Mouse (Mus musculus): Measurements from ENCODE around the gene Arhgap45. TPM values are rescaled to one million over a fixed set of nuclear protein-coding genes. Genes with fewer than 3 reads are reported as not detected.

Arhgap45 gene
- 6.0 and 9.1 TPM in 2 replicates for polyA plus RNA-seq (2012; rRNA removed)

GRCm38 (mm10) chr10:80016511-80016910 is at the start of gene Arhgap45:
Gene Arhgap45 (plus strand): TSS chr10:80016653.

GRCm38 (mm10) chr10:79970415-79971182 is 45.9 kb upstream of the Arhgap45 start, which contains the start of gene Grin3b:
Gene Grin3b (plus strand): TSS chr10:79970715.

GRCm38 (mm10) chr10:79984195-79984816 is 32.1 kb upstream of the Arhgap45 start, which contains the start of gene Tmem259:
Gene Tmem259 (minus strand): TSS chr10:79984330.

GRCm38 (mm10) chr10:79988506-79989271 is 27.8 kb upstream of the Arhgap45 start, which contains the start of gene Cnn2:
Gene Cnn2 (plus strand): TSS chr10:79988584.

GRCm38 (mm10) chr10:79996272-79997033 is 20.0 kb upstream of the Arhgap45 start, which contains the start of gene Abca7:
Gene Abca7 (plus strand): TSS chr10:79996494.

GRCm38 (mm10) chr10:80039559-80039979 is 23.1 kb downstream of the Arhgap45 start, which contains the start of gene Polr2e:
Gene Polr2e (minus strand): TSS chr10:80039795.

GRCm38 (mm10) chr10:80047041-80047565 is 30.6 kb downstream of the Arhgap45 start, which contains the start of gene Gpx4:
Gene Gpx4 (plus strand): TSS chr10:80047166.

Other genes with a start within 250 kb of the Arhgap45 start
- 95.5 and 175 TPM in 2 replicates for gene Rnf126, start 249.7 kb upstream of the Arhgap45 start, polyA plus RNA-seq (2012; rRNA removed)
- gene Fstl3, start 239.4 kb upstream of the Arhgap45 start, polyA plus RNA-seq (2012; rRNA removed): 20.3 and 35.5 TPM in 2 replicates
- 0.06 TPM in 1 of 2 replicates, not detected in the other for gene Prss57, start 225.7 kb upstream of the Arhgap45 start, polyA plus RNA-seq (2012; rRNA removed)
- gene Palm, start 223.1 kb upstream of the Arhgap45 start, polyA plus RNA-seq (2012; rRNA removed): 22.1 and 34.0 TPM in 2 replicates
- 27.0 and 27.4 TPM in 2 replicates for gene Misp, start 195.7 kb upstream of the Arhgap45 start, polyA plus RNA-seq (2012; rRNA removed)
- 94.3 and 115 TPM in 2 replicates for gene Ptbp1, start 162.2 kb upstream of the Arhgap45 start, polyA plus RNA-seq (2012; rRNA removed)
- 0.53 and 0.74 TPM in 2 replicates for gene Prtn3, start 142.2 kb upstream of the Arhgap45 start, polyA plus RNA-seq (2012; rRNA removed)
- gene Plppr3, start 142.0 kb upstream of the Arhgap45 start, polyA plus RNA-seq (2012; rRNA removed): 1.6 and 2.0 TPM in 2 replicates
- 0.06 TPM in 1 of 2 replicates, not detected in the other for gene Elane, start 130.4 kb upstream of the Arhgap45 start, polyA plus RNA-seq (2012; rRNA removed)
- gene Cfd, start 125.8 kb upstream of the Arhgap45 start, polyA plus RNA-seq (2012; rRNA removed): 72.2 and 178 TPM in 2 replicates
- 32.6 and 42.6 TPM in 2 replicates for gene Med16, start 107.7 kb upstream of the Arhgap45 start, polyA plus RNA-seq (2012; rRNA removed)
- not detected in 2 replicates for gene Gm26602, start 105.8 kb upstream of the Arhgap45 start, polyA plus RNA-seq (2012; rRNA removed)
- gene Kiss1r, start 99.7 kb upstream of the Arhgap45 start, polyA plus RNA-seq (2012; rRNA removed): 7.4 and 9.7 TPM in 2 replicates
- gene R3hdm4, start 95.4 kb upstream of the Arhgap45 start, polyA plus RNA-seq (2012; rRNA removed): 255 and 260 TPM in 2 replicates
- gene Arid3a, start 89.6 kb upstream of the Arhgap45 start, polyA plus RNA-seq (2012; rRNA removed): 7.4 and 10.0 TPM in 2 replicates
- gene Wdr18, start 56.5 kb upstream of the Arhgap45 start, polyA plus RNA-seq (2012; rRNA removed): 24.7 and 30.0 TPM in 2 replicates
- 0.12 TPM in 1 of 2 replicates, not detected in the other for gene Grin3b, start 45.9 kb upstream of the Arhgap45 start, polyA plus RNA-seq (2012; rRNA removed)
- 256 and 400 TPM in 2 replicates for gene Tmem259, start 32.3 kb upstream of the Arhgap45 start, polyA plus RNA-seq (2012; rRNA removed)
- gene Cnn2, start 28.1 kb upstream of the Arhgap45 start, polyA plus RNA-seq (2012; rRNA removed): 68.4 and 74.9 TPM in 2 replicates
- gene Abca7, start 20.2 kb upstream of the Arhgap45 start, polyA plus RNA-seq (2012; rRNA removed): 14.0 and 17.3 TPM in 2 replicates
- gene Polr2e, start 23.1 kb downstream of the Arhgap45 start, polyA plus RNA-seq (2012; rRNA removed): 51.4 and 57.1 TPM in 2 replicates
- 404 and 629 TPM in 2 replicates for gene Gpx4, start 30.5 kb downstream of the Arhgap45 start, polyA plus RNA-seq (2012; rRNA removed)
- 25.7 and 25.9 TPM in 2 replicates for gene Sbno2, start 88.9 kb downstream of the Arhgap45 start, polyA plus RNA-seq (2012; rRNA removed)
- 89.6 and 104 TPM in 2 replicates for gene Stk11, start 99.2 kb downstream of the Arhgap45 start, polyA plus RNA-seq (2012; rRNA removed)
- gene Atp5d, start 122.0 kb downstream of the Arhgap45 start, polyA plus RNA-seq (2012; rRNA removed): 2,554 and 5,321 TPM in 2 replicates
- 18.7 and 25.0 TPM in 2 replicates for gene Cbarp, start 124.2 kb downstream of the Arhgap45 start, polyA plus RNA-seq (2012; rRNA removed)
- 112 and 128 TPM in 2 replicates for gene Midn, start 131.6 kb downstream of the Arhgap45 start, polyA plus RNA-seq (2012; rRNA removed)
- gene Cirbp, start 149.3 kb downstream of the Arhgap45 start, polyA plus RNA-seq (2012; rRNA removed): 45.7 and 52.7 TPM in 2 replicates
- 10.9 TPM in 2 replicates for gene 1600002K03Rik, start 156.3 kb downstream of the Arhgap45 start, polyA plus RNA-seq (2012; rRNA removed)
- 4.5 and 6.8 TPM in 2 replicates for gene Efna2, start 162.8 kb downstream of the Arhgap45 start, polyA plus RNA-seq (2012; rRNA removed)
- 11.7 and 16.0 TPM in 2 replicates for gene Mum1, start 209.8 kb downstream of the Arhgap45 start, polyA plus RNA-seq (2012; rRNA removed)
- gene Ndufs7, start 232.5 kb downstream of the Arhgap45 start, polyA plus RNA-seq (2012; rRNA removed): 611 and 945 TPM in 2 replicates
- gene Gamt, start 244.4 kb downstream of the Arhgap45 start, polyA plus RNA-seq (2012; rRNA removed): 17.6 and 31.4 TPM in 2 replicates
- gene Dazap1, start 244.8 kb downstream of the Arhgap45 start, polyA plus RNA-seq (2012; rRNA removed): 56.6 and 62.6 TPM in 2 replicates